Mouse (Mus musculus) 3134 (cell line): ENCODE results near the gene Agap1.

Experiments used
- DNase-seq: peaks from one replicate; pipeline ENCODE4 v3.0.0-alpha.2; 2011; ENCODE audit warnings: low spot score; ENCODE audit not compliant: insufficient read length; ENCODE audit errors: extremely low read depth

Agap1 gene

GRCm38 (mm10) chr1:89608766-89609165 lies 154.2 kb downstream of the Agap1 start:
- DNase-seq = no peak

- DNase-seq = no peak
Measured at GRCm38 (mm10) chr1:89609964-89610363, 155.4 kb downstream of the Agap1 start.

- DNase-seq = no peak
Measured at GRCm38 (mm10) chr1:89611521-89611920, 156.9 kb downstream of the Agap1 start.

- no peak for DNase-seq
Measured at GRCm38 (mm10) chr1:89613234-89613870, 158.7 kb downstream of the Agap1 start.

- DNase-seq = no peak
Measured at GRCm38 (mm10) chr1:89616556-89616955, 161.9 kb downstream of the Agap1 start.

GRCm38 (mm10) chr1:89617336-89617735 lies 162.7 kb downstream of the Agap1 start:
- DNase-seq = no peak

GRCm38 (mm10) chr1:89619963-89620362 lies 165.4 kb downstream of the Agap1 start:
- no peak for DNase-seq

- DNase-seq = no peak
Measured at GRCm38 (mm10) chr1:89621014-89621791, 166.6 kb downstream of the Agap1 start.

- peak; percentile 47 for DNase-seq
Measured at GRCm38 (mm10) chr1:89621952-89622351, 167.3 kb downstream of the Agap1 start.

- no peak for DNase-seq
Measured at GRCm38 (mm10) chr1:89622801-89623200, 168.2 kb downstream of the Agap1 start.

- DNase-seq = no peak
Measured at GRCm38 (mm10) chr1:89625312-89625711, 170.7 kb downstream of the Agap1 start.

- no peak for DNase-seq
Measured at GRCm38 (mm10) chr1:89625967-89626366, 171.4 kb downstream of the Agap1 start.

GRCm38 (mm10) chr1:89626940-89627339 lies 172.3 kb downstream of the Agap1 start:
- DNase-seq = no peak

GRCm38 (mm10) chr1:89627650-89628049 lies 173.0 kb downstream of the Agap1 start:
- no peak for DNase-seq

GRCm38 (mm10) chr1:89630836-89631235 lies 176.2 kb downstream of the Agap1 start:
- DNase-seq = no peak

- DNase-seq = no peak
Measured at GRCm38 (mm10) chr1:89631747-89632146, 177.1 kb downstream of the Agap1 start.

GRCm38 (mm10) chr1:89634055-89634454 lies 179.4 kb downstream of the Agap1 start:
- DNase-seq = no peak

- DNase-seq = no peak
Measured at GRCm38 (mm10) chr1:89635131-89635530, 180.5 kb downstream of the Agap1 start.

GRCm38 (mm10) chr1:89637670-89638069 lies 183.1 kb downstream of the Agap1 start:
- DNase-seq = no peak

- DNase-seq = no peak
Measured at GRCm38 (mm10) chr1:89643445-89644100, 189.0 kb downstream of the Agap1 start.

- DNase-seq = peak; percentile 73
Measured at GRCm38 (mm10) chr1:89644120-89644519, 189.5 kb downstream of the Agap1 start.
